29 mouse cellular contexts compared by ENCODE assay signal in the genomic region with DNA sequence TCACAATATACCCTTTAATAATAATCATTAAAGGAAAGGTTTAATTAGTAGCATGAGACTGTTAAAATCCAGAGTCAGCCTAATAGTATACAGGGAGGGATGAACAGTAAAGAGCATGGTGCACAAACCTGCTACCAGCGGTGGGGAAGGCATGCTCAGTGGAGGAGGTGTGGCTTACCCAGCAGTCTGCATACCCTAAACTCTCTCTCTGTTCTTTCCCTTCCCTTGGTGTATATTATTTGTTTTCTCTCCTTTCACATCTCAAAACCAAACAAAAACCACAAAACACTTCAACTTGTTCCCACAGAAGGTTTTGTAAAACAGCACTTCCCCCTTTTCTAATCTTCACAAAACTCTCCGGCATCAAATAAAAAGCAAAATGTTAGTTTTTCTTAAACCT.
"Had no signal": no experiment of that assay in that cellular context is flagged by ENCODE, and none has a peak within 500 bp of the region (broad histone marks: within the 10 kb centered on the region; RNA-seq: fewer than 3 reads in every experiment).

No protein-coding gene starts in this region.

- H3K27me3 ChIP-seq: embryonic facial prominence, embryonic 12.5 days; embryonic facial prominence, embryonic 13.5 days; embryonic facial prominence, embryonic 15.5 days; forebrain, embryonic 12.5 days; forebrain, embryonic 13.5 days; forebrain, embryonic 15.5 days had no signal

- DNase-seq: cerebellum, adult 2 months; cerebellum, adult 8-10 months; cerebellum, adult 9-10 months; cerebellum, adult 9-11 months; cerebellum, postnatal 10 days; cerebellum, postnatal 14 days; cerebellum, postnatal 25 days; cerebellum, postnatal 36 days; embryo, embryonic 11 days; forebrain, postnatal 0 days; gastrocnemius, adult 2 months; gastrocnemius, postnatal 10 days; gastrocnemius, postnatal 14 days; gastrocnemius, postnatal 25 days; gastrocnemius, postnatal 36 days; heart, adult 11 months; heart, adult 18-20 months; heart, adult 2 months had no signal

- ATAC-seq: forebrain, embryonic 13.5 days; forebrain, embryonic 14.5 days; forebrain, embryonic 15.5 days; forebrain, embryonic 16.5 days; forebrain, postnatal 0 days had no signal

- H3K36me3 ChIP-seq: embryonic facial prominence, embryonic 10.5 days; embryonic facial prominence, embryonic 12.5 days; embryonic facial prominence, embryonic 13.5 days; embryonic facial prominence, embryonic 15.5 days; forebrain, embryonic 10.5 days; forebrain, embryonic 12.5 days; forebrain, embryonic 15.5 days had no signal

- H3K9ac ChIP-seq: embryonic facial prominence, embryonic 12.5 days; embryonic facial prominence, embryonic 13.5 days; embryonic facial prominence, embryonic 15.5 days; forebrain, embryonic 12.5 days; forebrain, embryonic 13.5 days; forebrain, embryonic 15.5 days; forebrain, postnatal 0 days had no signal

- H3K4me1 ChIP-seq: embryonic facial prominence, embryonic 10.5 days; forebrain, embryonic 12.5 days; forebrain, embryonic 15.5 days had no signal

- H3K27ac ChIP-seq: embryonic facial prominence, embryonic 10.5 days; embryonic facial prominence, embryonic 12.5 days; embryonic facial prominence, embryonic 13.5 days; embryonic facial prominence, embryonic 15.5 days; forebrain, embryonic 10.5 days; forebrain, embryonic 12.5 days; forebrain, embryonic 13.5 days; forebrain, embryonic 15.5 days; gastrocnemius, adult 2 months; heart, adult 2 months had no signal

- H3K4me3 ChIP-seq: embryonic facial prominence, embryonic 10.5 days; embryonic facial prominence, embryonic 12.5 days; embryonic facial prominence, embryonic 13.5 days; embryonic facial prominence, embryonic 15.5 days; erythroblast, embryonic 14.5 days; forebrain, embryonic 10.5 days; forebrain, embryonic 12.5 days; forebrain, embryonic 13.5 days; forebrain, embryonic 15.5 days; gastrocnemius, adult 2 months; heart, adult 2 months had no signal

- H3K4me2 ChIP-seq: embryonic facial prominence, embryonic 12.5 days; embryonic facial prominence, embryonic 13.5 days; embryonic facial prominence, embryonic 15.5 days; forebrain, embryonic 12.5 days; forebrain, embryonic 13.5 days; forebrain, embryonic 15.5 days had no signal

- H3K9me3 ChIP-seq: embryonic facial prominence, embryonic 10.5 days; embryonic facial prominence, embryonic 12.5 days; embryonic facial prominence, embryonic 13.5 days; embryonic facial prominence, embryonic 15.5 days; forebrain, embryonic 10.5 days; forebrain, embryonic 12.5 days; forebrain, embryonic 13.5 days; forebrain, embryonic 15.5 days had no signal
